Mouse (Mus musculus): Measurements from ENCODE around the gene Rptor. TPM values are rescaled to one million over a fixed set of nuclear protein-coding genes. Genes with fewer than 3 reads are reported as not detected.

Gene Rptor
- 17.2 and 19.7 TPM in 2 replicates for polyA plus RNA-seq (2021; fragmentation: Nextera tagmentation)
- long read RNA-seq, experiment 1, partial matches to known transcripts, result 18 of 20 reads
- long read RNA-seq, experiment 1, other reads (novel, unspliced or antisense), result 2 of 20 reads
- long read RNA-seq, experiment 2, full-length matches to known transcripts, result 22 of 97 reads
- long read RNA-seq, experiment 2, partial matches to known transcripts, result 42 of 97 reads
- long read RNA-seq, experiment 2, other reads (novel, unspliced or antisense), result 33 of 97 reads

GRCm38 (mm10) chr11:119602763-119603526, at the start of gene Rptor:
Gene Rptor, plus strand, starts transcription at chr11:119602905.

GRCm38 (mm10) chr11:119913291-119913934, 310.7 kb downstream of the Rptor start, which contains the start of gene Chmp6:
Gene Chmp6, plus strand, starts transcription at chr11:119913441.

GRCm38 (mm10) chr11:119942727-119943427, 340.2 kb downstream of the Rptor start, which contains the start of gene Baiap2:
Gene Baiap2, plus strand, starts transcription at chr11:119942763.

Other genes starting within 250 kb of the Rptor start
- 3.1 and 3.5 TPM in 2 replicates for gene Sgsh, start 247.4 kb upstream of the Rptor start, polyA plus RNA-seq (2021; fragmentation: Nextera tagmentation)
- gene Slc26a11, start 247.3 kb upstream of the Rptor start, polyA plus RNA-seq (2021; fragmentation: Nextera tagmentation), result 3.8 and 4.6 TPM in 2 replicates
- 0.93 and 0.97 TPM in 2 replicates for gene Rnf213, start 209.8 kb upstream of the Rptor start, polyA plus RNA-seq (2021; fragmentation: Nextera tagmentation)
- 7.2 and 7.6 TPM in 2 replicates for gene Endov, start 111.6 kb upstream of the Rptor start, polyA plus RNA-seq (2021; fragmentation: Nextera tagmentation)
- gene Nptx1, start 55.2 kb upstream of the Rptor start, polyA plus RNA-seq (2021; fragmentation: Nextera tagmentation), result 201 and 214 TPM in 2 replicates